Mouse (Mus musculus): ENCODE results near the gene Rxra.

The Rxra gene

GRCm38 (mm10) chr2:27702283-27702682, 26.0 kb downstream of the Rxra start:
- in situ Hi-C loops (cut with MboI, MseI) = no loop called here

DNA sequence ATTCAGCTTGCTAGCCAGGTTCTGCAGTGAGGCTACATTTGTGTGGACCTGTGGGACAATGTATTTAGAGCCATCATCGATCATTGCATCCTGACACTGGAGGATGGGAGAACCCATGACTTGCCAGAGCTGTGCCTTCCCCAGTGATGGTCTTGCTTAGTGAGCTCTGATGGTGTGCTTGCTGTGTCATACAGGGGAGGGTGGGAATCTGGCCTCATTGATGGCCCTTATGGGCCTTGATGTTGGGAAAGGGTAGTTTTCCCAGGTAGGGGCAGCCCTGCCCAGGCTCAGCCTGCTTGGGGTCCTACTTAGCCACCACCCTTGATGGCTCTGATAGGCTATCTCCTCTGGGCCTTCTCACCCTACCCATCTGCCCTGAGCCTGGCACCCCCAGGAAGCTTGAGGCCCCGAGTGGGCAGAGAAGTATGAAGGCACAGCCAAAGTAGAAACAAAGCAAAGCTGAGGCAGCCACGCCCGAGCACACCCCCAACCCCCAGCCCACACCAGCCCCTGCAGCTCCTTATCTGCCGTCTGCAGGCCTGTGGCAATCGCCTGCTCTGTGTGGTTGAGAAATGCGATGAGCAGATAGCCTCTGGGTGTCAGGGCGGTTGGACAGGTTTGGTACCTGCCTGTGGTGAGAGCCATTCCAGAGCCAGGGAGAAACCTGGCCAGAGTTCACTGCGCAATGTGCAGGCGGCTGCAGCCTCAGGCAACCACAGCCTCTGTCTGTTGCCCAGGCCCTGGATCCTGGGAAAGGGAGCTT, 26.8 kb downstream of the Rxra start:
- in situ Hi-C loops (cut with MboI, MseI) = no loop called here

- in situ Hi-C loops (cut with MboI, MseI) = no loop called here
Observed at GRCm38 (mm10) chr2:27703852-27704640, 27.8 kb downstream of the Rxra start.

DNA sequence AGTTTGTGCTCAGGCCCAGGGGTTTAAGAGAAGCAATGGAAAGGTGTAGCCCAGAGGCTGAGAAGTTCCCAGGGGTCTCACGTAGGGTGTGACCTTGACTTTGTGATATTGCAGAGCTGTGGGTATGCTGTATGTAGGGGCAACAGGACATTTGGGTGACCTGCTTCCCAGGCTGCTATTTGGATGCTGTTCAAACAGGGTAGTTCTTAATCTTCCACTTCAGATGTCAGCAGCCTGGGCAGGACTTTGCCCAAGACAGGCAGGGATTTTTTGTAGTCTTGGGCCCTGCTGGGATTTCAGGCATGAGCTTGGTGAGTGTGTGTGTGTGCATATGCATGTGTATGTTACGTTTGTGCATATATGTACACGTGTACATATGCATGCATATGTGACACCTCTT, 28.4 kb downstream of the Rxra start:
- in situ Hi-C loops (cut with MboI, MseI) = no loop called here

GRCm38 (mm10) chr2:27710871-27711382, 34.7 kb downstream of the Rxra start:
- in situ Hi-C loops (cut with MboI, MseI) = no loop called here

- in situ Hi-C loops (cut with MboI, MseI) = no loop called here
Observed at GRCm38 (mm10) chr2:27712626-27713025, 36.4 kb downstream of the Rxra start.

GRCm38 (mm10) chr2:27713378-27713777, 37.1 kb downstream of the Rxra start:
- in situ Hi-C loops (cut with MboI, MseI) = no loop called here

DNA sequence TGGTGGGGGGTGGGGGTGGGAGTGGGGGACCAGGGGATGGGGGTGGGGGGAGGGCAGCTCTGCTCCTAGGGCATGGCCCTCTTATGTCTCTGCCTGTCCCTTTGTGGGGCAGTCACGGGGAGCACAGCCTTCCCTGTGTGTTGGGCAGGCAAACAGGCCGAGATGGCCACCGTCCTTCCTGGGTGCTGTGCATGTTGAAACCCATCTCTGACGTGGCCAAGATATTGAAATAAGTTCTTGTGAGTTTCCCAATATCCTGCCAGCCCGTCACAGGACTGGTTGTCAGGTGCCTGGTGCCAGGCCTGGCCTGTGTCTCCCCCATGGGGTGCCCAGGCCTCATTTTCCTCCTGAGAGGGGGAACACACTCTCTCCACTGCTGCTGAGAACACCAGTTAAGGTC, 37.9 kb downstream of the Rxra start:
- in situ Hi-C loops (cut with MboI, MseI) = no loop called here

DNA sequence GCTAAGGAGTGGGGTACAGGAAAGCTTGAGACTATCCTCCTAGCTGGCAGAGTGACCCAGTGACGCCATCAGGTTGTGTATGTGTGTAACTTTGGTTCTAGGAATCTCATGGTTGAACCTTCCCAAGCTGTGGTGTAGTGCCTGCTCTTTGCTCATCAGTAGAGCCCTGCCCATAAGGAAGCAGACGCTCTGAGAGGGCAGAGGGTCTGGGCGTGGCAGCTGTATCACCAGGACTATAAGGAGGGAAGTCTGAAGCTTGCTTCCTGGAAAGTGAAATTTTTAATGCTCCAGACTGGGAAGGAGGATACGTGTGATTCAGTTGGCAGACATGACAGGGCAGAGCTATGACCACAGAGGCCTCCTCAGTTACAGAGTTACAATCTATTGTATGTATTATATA, 39.0 kb downstream of the Rxra start:
- in situ Hi-C loops (cut with MboI, MseI) = no loop called here

DNA sequence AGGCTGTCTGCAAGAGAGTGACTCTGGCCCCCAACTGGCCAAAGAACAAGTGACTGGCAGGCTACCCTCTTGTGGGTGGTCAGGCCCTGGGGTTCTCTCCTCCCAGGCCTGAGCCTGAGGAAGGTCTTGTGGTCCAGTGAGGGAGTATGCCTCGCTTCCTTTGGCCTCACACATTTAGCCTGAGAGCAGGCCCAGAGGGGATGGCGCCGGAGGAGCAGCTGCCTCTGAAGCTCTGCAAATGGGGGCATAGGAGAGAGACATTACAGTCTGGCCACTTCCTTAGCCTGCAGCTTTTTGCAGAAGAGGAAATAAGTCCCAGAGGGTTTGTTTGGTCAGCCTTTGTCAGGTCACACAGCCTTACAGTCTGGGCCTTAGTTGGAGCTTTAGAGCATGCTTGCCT, 40.1 kb downstream of the Rxra start:
- in situ Hi-C loops (cut with MboI, MseI) = no loop called here

- in situ Hi-C loops (cut with MboI, MseI) = no loop called here
Observed at GRCm38 (mm10) chr2:27718191-27718590, 42.0 kb downstream of the Rxra start.

- in situ Hi-C loops (cut with MboI, MseI) = no loop called here
Observed at GRCm38 (mm10) chr2:27719601-27720000, 43.4 kb downstream of the Rxra start.

GRCm38 (mm10) chr2:27721611-27722010, 45.4 kb downstream of the Rxra start:
- in situ Hi-C loops (cut with MboI, MseI) = no loop called here

DNA sequence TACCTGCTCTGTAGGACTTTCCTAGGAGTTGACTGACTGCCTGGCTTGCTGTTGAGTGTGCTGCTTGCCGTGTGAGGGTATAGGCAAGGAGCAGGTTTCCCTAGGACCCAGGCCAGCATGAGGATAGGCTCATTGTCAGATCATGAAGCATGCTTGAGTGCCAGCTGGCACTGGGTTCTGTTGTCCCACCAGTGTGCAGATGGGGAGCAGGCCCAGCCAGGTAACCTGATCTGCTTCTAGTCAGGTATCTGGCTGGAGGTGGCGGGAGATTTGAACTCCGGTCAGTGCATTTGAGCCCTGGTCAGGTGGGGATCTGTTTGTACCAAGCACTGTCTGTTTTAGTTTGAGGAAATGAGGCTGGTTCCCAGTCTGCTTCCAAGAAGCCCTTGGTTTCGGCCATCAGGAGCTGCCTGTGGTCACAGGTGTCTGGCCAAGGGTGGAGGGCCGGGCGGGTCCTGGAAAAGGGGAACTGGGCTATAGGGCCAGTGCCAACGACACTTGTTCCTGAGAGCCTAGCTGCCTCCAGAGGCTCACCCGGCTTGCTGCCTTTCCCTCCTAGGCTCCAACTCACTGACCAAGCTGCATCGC, 48.6 kb downstream of the Rxra start:
- in situ Hi-C loops (cut with MboI, MseI) = no loop called here

GRCm38 (mm10) chr2:27727994-27728854, 52.0 kb downstream of the Rxra start:
- in situ Hi-C loops (cut with MboI, MseI) = no loop called here

DNA sequence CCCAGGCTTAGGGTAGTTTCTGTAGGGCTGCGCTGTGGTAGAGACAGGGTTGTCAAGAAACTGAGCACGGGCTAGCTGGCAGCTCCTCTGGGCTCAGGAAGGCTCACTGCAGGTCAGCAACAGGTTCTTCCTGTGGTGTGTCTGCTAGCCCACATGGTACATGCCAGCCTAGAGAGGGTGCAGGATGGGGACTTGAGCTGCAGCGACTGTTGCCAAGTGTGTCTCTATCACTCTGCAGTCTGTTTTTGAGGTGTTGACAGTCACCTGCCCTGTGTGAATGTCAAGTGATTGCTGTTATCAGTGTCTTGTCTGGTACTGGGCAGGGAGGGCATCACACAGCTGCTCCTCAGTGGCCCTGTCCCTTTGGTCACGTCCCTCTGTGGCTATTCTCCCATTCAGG, 52.8 kb downstream of the Rxra start:
- in situ Hi-C loops (cut with MboI, MseI) = no loop called here

GRCm38 (mm10) chr2:27730002-27730905, 54.0 kb downstream of the Rxra start:
- in situ Hi-C loops (cut with MboI, MseI) = no loop called here

- in situ Hi-C loops (cut with MboI, MseI) = no loop called here
Observed at GRCm38 (mm10) chr2:27733021-27733420, 56.8 kb downstream of the Rxra start.

- in situ Hi-C loops (cut with MboI, MseI) = no loop called here
Observed at GRCm38 (mm10) chr2:27734328-27734727, 58.1 kb downstream of the Rxra start.

DNA sequence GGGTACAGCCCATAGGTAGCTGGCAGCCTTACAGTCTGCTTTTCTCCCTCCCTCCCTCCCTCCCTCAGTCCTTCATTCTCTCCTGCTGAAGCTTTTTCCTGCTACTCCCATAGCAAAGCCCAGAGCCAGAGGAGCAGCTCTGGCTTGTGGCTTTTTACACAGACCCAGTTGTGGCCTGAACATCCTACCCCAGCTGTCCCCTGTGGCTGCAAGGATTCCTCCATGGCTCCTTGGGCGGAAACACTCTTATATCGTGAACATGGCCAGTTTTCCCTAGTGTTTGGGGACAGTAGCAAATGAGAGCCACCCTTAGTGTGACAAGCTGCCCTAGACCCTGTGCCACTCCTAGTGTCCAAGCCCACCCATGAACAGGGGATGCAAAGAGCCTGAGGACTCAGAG, 58.6 kb downstream of the Rxra start:
- in situ Hi-C loops (cut with MboI, MseI) = no loop called here

DNA sequence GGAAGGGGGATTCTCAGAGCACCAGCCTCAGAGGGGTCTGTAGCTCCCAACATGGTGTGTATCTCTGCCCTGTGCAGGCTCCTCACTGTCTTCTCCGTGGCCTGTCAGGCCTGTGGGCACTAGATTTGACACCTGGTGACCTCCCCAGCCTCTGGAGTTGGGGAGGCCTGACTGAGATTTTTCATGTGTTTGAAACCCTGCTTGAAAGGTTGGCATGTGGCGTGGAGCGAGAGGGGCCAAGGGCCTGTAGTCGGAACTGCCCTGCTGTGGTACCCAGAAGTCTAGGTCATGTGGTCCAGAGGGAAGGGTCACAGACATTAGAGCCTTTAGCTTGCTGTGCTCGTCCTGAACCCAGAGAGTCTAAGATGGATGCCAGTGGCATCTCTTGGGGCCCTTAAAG, 60.6 kb downstream of the Rxra start:
- in situ Hi-C loops (cut with MboI, MseI) = no loop called here

Measured in regulatory T cell (primary cell).